Mouse (Mus musculus): ENCODE measurements at regions not wholly inside any gene's neighbourhood (a gene's known extent, or its start where the extent isn't known, plus 50 kb on each side); places are given as distances from the start of the nearest gene placed in this dataset.
"Not testable (repeated sequence)": the region's sequence is repeated elsewhere in the genome, so short reads cannot be mapped to it uniquely, and the experiment has no call there.

DNA sequence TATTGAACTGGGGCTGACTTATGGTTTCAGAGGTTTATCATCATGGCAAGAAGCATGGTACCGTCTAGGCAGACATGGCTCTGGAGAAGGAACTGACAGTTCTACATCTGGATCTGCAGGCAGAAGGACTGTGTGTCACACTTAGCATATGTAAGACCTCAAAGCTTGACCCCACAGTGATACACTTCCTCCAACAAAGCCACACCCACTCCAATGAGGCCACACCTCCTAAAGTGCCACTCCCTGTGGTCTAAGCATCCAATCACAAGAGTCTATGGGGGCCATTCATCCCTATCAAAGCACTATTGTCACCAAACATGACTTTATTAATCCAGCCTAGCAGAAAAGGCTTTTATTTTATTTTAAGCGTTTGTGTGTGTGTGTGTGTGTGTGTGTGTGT is 96.2 kb upstream of the Fam3c start:
- Histone ChIP-seq H3K27ac (no peak overlapping the region), H3K4me3 (replicated peaks) (no peak overlapping the region), H3K27me3 (replicated peaks) (no peaks in the 10 kb centered on the region), H3K36me3 (no peaks in the 10 kb centered on the region), H3K9ac (no peak overlapping the region), H3K9me3 (no peaks in the 10 kb centered on the region), H3K4me2 (replicated peaks) (no peak overlapping the region), H3K4me1 (replicated peaks) (no peaks in the 10 kb centered on the region)
- 89% methylated on average over 2 of the region's 2 CpGs for WGBS
- ATAC-seq: no peak

- H3K4me2 ChIP-seq (replicated peaks): no peak overlapping the region
- no peak for ATAC-seq
These were observed 94.5 kb upstream of the Fam3c start for GRCm38 (mm10) chr6:22450501-22450900.

GRCm38 (mm10) chr6:22448906-22449305 is 92.9 kb upstream of the Fam3c start:
- Histone ChIP-seq H3K9ac (no peak overlapping the region), H3K4me1 (replicated peaks) (no peaks in the 10 kb centered on the region), H3K4me3 (replicated peaks) (no peak overlapping the region), H3K27ac (no peak overlapping the region), H3K9me3 (no peaks in the 10 kb centered on the region), H3K27me3 (replicated peaks) (no peaks in the 10 kb centered on the region), H3K4me2 (replicated peaks) (no peak overlapping the region), H3K36me3 (no peaks in the 10 kb centered on the region)
- no peak for ATAC-seq
- WGBS: 78% methylated on average over 9 of the region's 9 CpGs

More at GRCm38 (mm10) chr6:22450501-22450900, 94.5 kb upstream of the Fam3c start:
- no peak overlapping the region for H3K9ac ChIP-seq
- H3K27me3 ChIP-seq (replicated peaks): no peaks in the 10 kb centered on the region
- H3K4me1 ChIP-seq (replicated peaks): no peaks in the 10 kb centered on the region
- no peaks in the 10 kb centered on the region for H3K9me3 ChIP-seq
- H3K4me3 ChIP-seq (replicated peaks): no peak overlapping the region
- H3K27ac ChIP-seq: no peak overlapping the region
- H3K36me3 ChIP-seq: no peaks in the 10 kb centered on the region

DNA sequence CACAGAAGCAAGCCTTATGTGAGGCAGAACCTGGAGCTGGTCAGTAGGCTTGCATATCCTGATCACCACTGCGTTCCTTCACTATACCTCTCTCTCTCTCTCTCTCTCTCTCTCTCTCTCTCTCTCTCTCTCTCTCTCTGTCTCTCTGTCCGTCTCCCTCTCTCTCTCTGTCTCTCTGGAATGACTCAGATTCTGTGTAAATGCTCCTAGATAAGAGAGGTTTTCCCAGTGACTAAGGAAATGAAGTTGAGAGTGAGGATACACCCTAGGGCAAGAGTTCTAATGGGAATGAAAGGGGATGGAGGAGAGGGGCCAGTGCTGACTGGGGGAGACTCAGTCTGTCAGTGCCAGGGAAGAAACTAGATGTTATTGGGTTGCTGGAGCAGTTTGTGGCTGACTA is 91.6 kb upstream of the Fam3c start:
- H3K4me3 ChIP-seq (replicated peaks): no peak overlapping the region
- no peaks in the 10 kb centered on the region for H3K27me3 ChIP-seq (replicated peaks)
- H3K4me1 ChIP-seq (replicated peaks): no peaks in the 10 kb centered on the region
- no peak overlapping the region for H3K9ac ChIP-seq
- H3K9me3 ChIP-seq: no peaks in the 10 kb centered on the region
- no peak overlapping the region for H3K27ac ChIP-seq
- no peak overlapping the region for H3K4me2 ChIP-seq (replicated peaks)
- H3K36me3 ChIP-seq: no peaks in the 10 kb centered on the region
- 83% methylated on average over 2 of the region's 2 CpGs for WGBS
- no peak for ATAC-seq

- H3K27ac ChIP-seq: no peak overlapping the region
- no peaks in the 10 kb centered on the region for H3K27me3 ChIP-seq (replicated peaks)
- no peaks in the 10 kb centered on the region for H3K9me3 ChIP-seq
- no peaks in the 10 kb centered on the region for H3K36me3 ChIP-seq
- H3K4me3 ChIP-seq (replicated peaks): no peak overlapping the region
- no peak overlapping the region for H3K9ac ChIP-seq
- 84% methylated on average over 15 of the region's 15 CpGs for WGBS
- ATAC-seq: no peak
- H3K4me1 ChIP-seq (replicated peaks): no peaks in the 10 kb centered on the region
- no peak overlapping the region for H3K4me2 ChIP-seq (replicated peaks)
These were observed 90.7 kb upstream of the Fam3c start for GRCm38 (mm10) chr6:22446621-22447310.

- H3K9me3 ChIP-seq; H3K9ac ChIP-seq; H3K4me1 ChIP-seq (replicated peaks); H3K36me3 ChIP-seq; H3K4me3 ChIP-seq (replicated peaks); H3K4me2 ChIP-seq (replicated peaks); H3K27ac ChIP-seq; ATAC-seq; H3K27me3 ChIP-seq (replicated peaks): not testable (repeated sequence)
- WGBS: 81% methylated on average over 6 of the region's 6 CpGs
These were observed 88.8 kb upstream of the Fam3c start for GRCm38 (mm10) chr6:22444856-22445255.

- no peaks in the 10 kb centered on the region for H3K36me3 ChIP-seq
- no peak overlapping the region for H3K4me3 ChIP-seq (replicated peaks)
- no peaks in the 10 kb centered on the region for H3K27me3 ChIP-seq (replicated peaks)
- H3K9ac ChIP-seq: no peak overlapping the region
- no peaks in the 10 kb centered on the region for H3K4me1 ChIP-seq (replicated peaks)
- WGBS: 79% methylated on average over 12 of the region's 12 CpGs
- ATAC-seq: no peak
- H3K4me2 ChIP-seq (replicated peaks): no peak overlapping the region
- no peaks in the 10 kb centered on the region for H3K9me3 ChIP-seq
- H3K27ac ChIP-seq: no peak overlapping the region
These were observed 88.2 kb upstream of the Fam3c start for GRCm38 (mm10) chr6:22444220-22444619.

GRCm38 (mm10) chr6:22443573-22443972 is 87.5 kb upstream of the Fam3c start:
- H3K4me3 ChIP-seq (replicated peaks): no peak overlapping the region
- H3K27ac ChIP-seq: 0 out of 2 replicates have a peak overlapping the region, but pooled peaks have one; percentile 13
- WGBS: 38% methylated on average over 8 of the region's 8 CpGs
- no peak overlapping the region for H3K9ac ChIP-seq
- ATAC-seq: peak; percentile 59
- no peaks in the 10 kb centered on the region for H3K27me3 ChIP-seq (replicated peaks)
- no peaks in the 10 kb centered on the region for H3K36me3 ChIP-seq
- no peaks in the 10 kb centered on the region for H3K4me1 ChIP-seq (replicated peaks)
- no peaks in the 10 kb centered on the region for H3K9me3 ChIP-seq
- no peak overlapping the region for H3K4me2 ChIP-seq (replicated peaks)

DNA sequence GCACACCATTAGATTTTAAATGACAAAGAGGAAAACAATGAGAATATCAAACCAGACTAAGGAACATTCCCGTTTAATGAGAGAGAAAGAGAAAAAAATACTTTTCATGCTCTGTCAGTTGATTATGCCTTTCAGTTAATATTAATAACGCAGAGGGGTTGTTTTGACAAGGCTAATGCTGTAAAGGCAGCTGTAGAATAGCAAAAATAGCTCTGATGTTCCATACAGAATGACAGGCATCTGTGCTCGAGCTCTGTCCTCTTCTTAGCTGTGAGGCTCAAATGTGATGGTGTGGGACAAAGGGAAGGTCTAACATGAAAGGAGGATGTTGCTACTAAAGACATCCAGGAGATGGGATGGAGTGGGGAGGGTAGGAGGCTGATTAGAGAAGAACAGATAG is 87.1 kb upstream of the Fam3c start:
- ATAC-seq: no peak
- 69% methylated on average over 3 of the region's 3 CpGs for WGBS
- Histone ChIP-seq H3K27me3 (replicated peaks) (no peaks in the 10 kb centered on the region), H3K4me2 (replicated peaks) (no peak overlapping the region), H3K4me1 (replicated peaks) (no peaks in the 10 kb centered on the region), H3K9me3 (no peaks in the 10 kb centered on the region), H3K36me3 (no peaks in the 10 kb centered on the region), H3K4me3 (replicated peaks) (no peak overlapping the region), H3K27ac (no peak overlapping the region), H3K9ac (no peak overlapping the region)

DNA sequence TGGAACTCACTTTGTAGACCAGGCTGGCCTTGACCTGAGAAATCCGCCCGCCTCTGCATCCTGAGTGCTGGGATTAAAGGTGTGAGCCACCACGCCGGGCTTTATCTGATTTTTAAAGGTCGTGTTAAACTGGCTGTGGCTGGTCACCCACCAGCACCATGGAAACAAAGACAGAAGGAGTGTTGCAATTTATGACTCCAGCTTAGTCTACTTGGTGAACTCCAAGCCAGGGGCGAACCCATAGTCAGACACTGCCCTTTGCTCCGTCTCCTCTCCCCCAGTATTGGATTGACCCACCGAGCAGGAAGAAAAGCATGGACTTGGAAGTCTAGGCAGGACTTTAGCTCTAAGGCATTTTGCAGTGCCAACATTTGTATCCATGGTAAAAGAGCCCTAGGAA is 86.5 kb upstream of the Fam3c start:
- H3K4me1 ChIP-seq (replicated peaks): no peaks in the 10 kb centered on the region
- WGBS: 69% methylated on average over 8 of the region's 8 CpGs
- no peak overlapping the region for H3K4me3 ChIP-seq (replicated peaks)
- H3K27me3 ChIP-seq (replicated peaks): no peaks in the 10 kb centered on the region
- no peaks in the 10 kb centered on the region for H3K9me3 ChIP-seq
- H3K9ac ChIP-seq: no peak overlapping the region
- H3K27ac ChIP-seq: no peak overlapping the region
- H3K4me2 ChIP-seq (replicated peaks): no peak overlapping the region
- peak; percentile 72 for ATAC-seq
- H3K36me3 ChIP-seq: no peaks in the 10 kb centered on the region

DNA sequence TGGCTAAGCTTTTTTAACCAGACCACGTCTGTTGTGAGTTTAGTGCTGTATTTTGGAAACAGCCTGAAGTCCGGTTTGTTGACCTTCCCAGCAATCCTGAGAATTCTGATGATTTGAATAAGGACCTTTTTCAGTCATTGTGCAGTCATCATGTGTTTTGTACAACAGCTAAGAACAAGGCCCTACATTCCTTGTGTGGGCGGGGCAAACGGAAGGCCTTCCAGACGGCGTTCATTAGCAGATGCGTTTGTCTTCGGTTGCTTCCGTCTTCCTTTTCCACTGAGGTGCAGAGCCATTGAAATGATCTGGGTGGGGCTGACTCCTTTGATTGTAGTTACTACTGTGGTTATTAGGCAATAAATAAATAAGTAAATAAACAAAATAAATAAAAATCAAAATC is 83.8 kb upstream of the Fam3c start:
- H3K27ac ChIP-seq: no peak overlapping the region
- no peaks in the 10 kb centered on the region for H3K27me3 ChIP-seq (replicated peaks)
- ATAC-seq: no peak
- H3K9me3 ChIP-seq: no peaks in the 10 kb centered on the region
- WGBS: 82% methylated on average over 9 of the region's 9 CpGs
- H3K9ac ChIP-seq: no peak overlapping the region
- H3K4me2 ChIP-seq (replicated peaks): no peak overlapping the region
- no peaks in the 10 kb centered on the region for H3K4me1 ChIP-seq (replicated peaks)
- no peak overlapping the region for H3K4me3 ChIP-seq (replicated peaks)
- H3K36me3 ChIP-seq: no peaks in the 10 kb centered on the region

GRCm38 (mm10) chr6:22429026-22429425 is 73.0 kb upstream of the Fam3c start:
- no peaks in the 10 kb centered on the region for H3K4me1 ChIP-seq (replicated peaks)
- H3K9me3 ChIP-seq: no peaks in the 10 kb centered on the region
- no peak for ATAC-seq
- H3K27me3 ChIP-seq (replicated peaks): no peaks in the 10 kb centered on the region
- H3K36me3 ChIP-seq: no peaks in the 10 kb centered on the region
- no peak overlapping the region for H3K27ac ChIP-seq
- no peak overlapping the region for H3K9ac ChIP-seq
- 38% methylated on average over 3 of the region's 3 CpGs for WGBS
- no peak overlapping the region for H3K4me2 ChIP-seq (replicated peaks)
- no peak overlapping the region for H3K4me3 ChIP-seq (replicated peaks)

DNA sequence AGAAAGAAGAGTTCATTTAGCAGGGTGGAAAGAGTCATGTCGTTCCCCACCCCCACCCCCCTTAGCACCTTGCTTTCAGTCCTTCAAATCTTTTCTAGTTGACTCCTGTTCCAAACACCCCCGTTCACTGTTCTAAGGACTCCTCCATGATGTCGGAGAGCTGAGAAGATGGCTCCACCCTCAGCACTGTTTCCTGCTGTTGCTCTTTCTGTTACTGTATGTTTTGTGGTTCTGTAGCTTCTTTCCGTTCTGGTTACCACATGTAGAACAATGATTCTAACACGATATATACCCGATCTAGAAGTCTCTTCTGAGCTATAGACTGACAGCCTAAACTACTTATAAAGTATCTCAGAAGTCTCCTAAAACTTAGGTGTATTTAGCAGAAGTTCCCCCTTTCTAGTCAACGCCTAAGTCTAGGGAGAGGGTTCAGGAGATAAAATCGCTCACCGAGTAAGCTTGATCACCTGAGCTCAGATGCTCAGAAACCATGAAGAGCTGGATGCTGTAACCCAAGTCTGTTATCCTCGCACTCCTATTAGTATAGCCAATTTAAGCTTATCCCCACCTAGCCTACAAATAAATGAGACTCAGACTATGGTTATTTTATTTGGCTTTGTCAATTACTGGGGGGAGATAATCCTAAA is 68.2 kb upstream of the Fam3c start:
- Histone ChIP-seq H3K9me3 (no peaks in the 10 kb centered on the region), H3K27me3 (replicated peaks) (no peaks in the 10 kb centered on the region), H3K9ac (no peak overlapping the region), H3K27ac (no peak overlapping the region), H3K4me1 (replicated peaks) (no peaks in the 10 kb centered on the region), H3K4me3 (replicated peaks) (no peak overlapping the region), H3K36me3 (no peaks in the 10 kb centered on the region), H3K4me2 (replicated peaks) (no peak overlapping the region)
- WGBS: 86% methylated on average over 10 of the region's 10 CpGs
- no peak for ATAC-seq
